Mouse (Mus musculus) gastrocnemius, postnatal 36 days (tissue): ENCODE data around the gene Zfp507. TPM values are rescaled to one million over a fixed set of nuclear protein-coding genes. Genes with fewer than 3 reads are reported as not detected.
A peak's percentile ranks its signal among the peaks of the same experiment; 100 is the strongest.

Source experiments
- DNase-seq, 2 experiments: peaks; one replicate each; pipeline ENCODE4 v3.0.0; 2022
- intact Hi-C: fragments of 180-260 bp; cut with DNase I; formaldehyde crosslinking; loops from one replicate; pipeline ENCODE4 v1.15.1; 2025
- total RNA-seq, 2 experiments: library from RNA; stranded (reverse); gene quantifications; 2 replicates each; pipeline ENCODE4 v1.2.3; 2021

The Zfp507 gene
- total RNA-seq, 2 experiments from 2014 or later = 13.7 to 15.4 TPM

DNA sequence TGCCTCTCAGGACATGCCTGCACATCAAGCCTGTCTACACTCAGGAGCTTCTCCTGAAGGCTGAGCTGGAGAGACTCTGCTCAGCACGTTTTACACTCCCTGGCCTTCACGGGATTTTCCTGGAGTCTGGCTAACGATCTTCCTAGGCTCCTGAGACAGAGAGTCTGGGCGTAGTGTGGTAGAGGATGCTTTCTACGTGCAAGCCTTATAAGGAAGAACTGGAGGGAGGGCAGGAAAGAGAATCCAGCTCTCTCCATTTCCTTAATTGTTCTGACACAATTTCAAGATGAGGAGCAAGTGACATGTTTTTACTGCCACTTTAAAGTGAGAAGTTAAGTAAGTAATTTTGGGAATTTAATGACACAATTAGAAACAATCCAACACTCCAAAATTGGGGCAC lies 60.9 kb downstream of the Zfp507 start:
- intact Hi-C loops = no loop called here
- no peak for DNase-seq

DNA sequence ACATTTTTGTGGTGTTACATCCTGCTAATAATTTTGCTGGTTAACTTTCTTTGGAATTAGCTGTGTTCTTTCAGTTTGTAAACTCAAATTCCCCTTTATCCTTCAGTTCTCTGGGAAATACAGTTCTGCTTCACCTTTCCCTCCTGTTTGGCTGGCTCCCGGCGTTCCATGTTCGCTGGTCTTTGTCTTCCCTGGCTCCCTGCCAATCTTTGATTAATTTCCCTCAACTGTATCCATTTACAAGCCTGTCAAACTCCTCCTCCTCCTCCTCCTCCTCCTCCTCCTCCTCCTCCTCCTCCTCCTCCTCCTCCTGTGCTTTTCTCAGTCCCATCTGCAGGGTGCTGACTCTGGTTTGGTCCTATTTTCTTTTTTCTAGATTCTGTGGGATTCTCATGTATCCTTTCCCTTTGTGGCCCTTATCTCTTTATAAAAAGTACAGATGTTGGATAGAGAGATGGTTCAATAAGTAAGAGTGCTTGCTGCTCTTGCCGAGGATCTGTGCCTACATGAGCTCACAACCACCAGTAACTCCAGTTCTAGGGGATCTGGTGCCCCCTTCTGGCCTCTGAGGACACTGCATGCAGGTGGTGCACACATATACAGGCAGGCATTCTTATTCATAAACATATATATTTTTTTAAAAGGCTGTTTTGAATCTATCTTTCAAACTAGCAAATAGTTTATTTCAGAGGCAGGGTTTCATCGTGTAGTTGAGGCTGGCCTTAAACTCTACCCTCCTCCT lies 62.1 kb downstream of the Zfp507 start:
- peak; percentile 28 to 40 for DNase-seq
- intact Hi-C loops = no loop called here

- DNase-seq = no peak
- intact Hi-C loops = no loop called here
These were observed 63.9 kb downstream of the Zfp507 start for GRCm38 (mm10) chr7:35738871-35739270.

DNA sequence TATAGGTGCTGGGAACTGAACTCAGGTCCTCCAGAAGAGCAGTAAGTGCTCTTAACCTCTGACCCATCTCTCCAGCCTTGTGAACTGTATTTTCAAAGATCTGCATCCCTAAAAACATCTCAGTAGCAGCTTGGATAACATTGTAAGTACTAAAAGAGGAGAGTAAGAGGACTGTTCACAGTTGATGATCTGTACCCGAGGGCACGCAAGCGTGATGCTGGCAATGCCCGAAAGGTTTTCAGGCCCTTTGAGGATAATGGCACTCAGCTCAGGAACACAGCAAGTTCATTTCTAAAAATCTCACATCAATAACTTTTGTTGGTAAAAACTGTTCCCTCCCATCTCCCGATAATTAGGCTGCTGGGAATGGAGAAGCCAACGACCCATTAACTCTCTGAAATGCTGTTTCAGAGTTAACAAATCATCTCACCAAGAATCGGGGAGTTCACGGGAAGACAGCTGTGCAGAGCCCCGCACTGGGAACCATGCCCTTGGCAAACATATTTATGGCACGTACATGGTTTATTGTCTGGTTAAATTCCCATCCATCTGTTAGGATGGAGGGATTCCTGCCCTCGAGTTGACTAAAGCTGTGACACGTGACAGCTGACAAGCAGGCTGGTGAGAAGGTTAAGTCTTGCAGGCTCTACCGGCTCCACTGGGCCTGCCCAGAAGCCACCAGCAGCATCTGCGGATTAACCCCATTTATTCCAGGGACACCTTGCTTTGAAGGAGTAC lies 69.3 kb downstream of the Zfp507 start:
- DNase-seq = no peak
- intact Hi-C loops = loop anchor here (5.0 kb wide), 1 partner anchor 41 kb away; no protein-coding TSS in a partner anchor

DNA sequence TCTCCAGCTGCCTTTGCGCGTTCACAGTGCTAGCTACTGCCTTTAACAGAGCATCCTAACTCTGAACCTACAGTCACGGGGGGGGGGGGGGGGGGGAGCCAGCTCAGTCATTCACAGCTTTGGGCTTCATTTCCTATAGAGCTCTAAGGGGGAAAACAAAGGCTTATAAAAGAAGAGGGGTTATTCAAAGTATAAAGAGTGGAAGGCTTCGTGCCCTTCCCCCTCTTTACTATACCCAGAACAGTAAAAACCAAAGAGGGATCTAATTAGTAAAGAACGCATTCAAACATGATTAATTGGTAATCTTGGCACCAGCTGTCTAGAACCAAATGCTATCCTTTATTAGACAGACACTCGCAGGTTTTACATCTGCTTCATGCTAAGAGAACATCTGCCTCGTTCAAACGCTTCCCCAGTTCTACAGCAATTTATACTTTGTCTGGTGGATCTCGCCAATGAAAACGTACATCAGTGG lies 70.2 kb downstream of the Zfp507 start:
- no peak for DNase-seq
- intact Hi-C loops = loop anchor here (5.0 kb wide), 1 partner anchor 40 kb away; no protein-coding TSS in a partner anchor

DNA sequence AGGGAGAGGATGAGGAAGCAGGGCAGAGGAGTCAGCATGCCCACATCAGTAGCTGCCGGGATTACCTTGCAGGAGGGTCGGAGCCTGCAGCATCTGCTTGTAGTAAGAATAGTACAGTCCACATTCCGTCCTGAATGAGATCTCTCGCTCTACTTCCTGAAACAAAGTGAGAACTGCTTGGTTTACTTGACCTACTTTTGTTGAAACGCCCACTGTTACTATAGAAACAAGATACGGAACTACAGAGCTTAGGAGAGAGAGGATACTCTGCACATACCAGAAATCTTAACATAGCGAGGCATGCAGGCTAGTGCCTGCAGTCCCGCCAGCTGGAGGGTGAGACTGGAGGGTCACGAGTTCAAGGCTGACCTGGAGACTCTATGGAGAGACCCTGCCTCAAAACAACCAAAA lies 73.2 kb downstream of the Zfp507 start:
- intact Hi-C loops = loop anchor here (5.0 kb wide), 1 partner anchor 37 kb away; no protein-coding TSS in a partner anchor

DNA sequence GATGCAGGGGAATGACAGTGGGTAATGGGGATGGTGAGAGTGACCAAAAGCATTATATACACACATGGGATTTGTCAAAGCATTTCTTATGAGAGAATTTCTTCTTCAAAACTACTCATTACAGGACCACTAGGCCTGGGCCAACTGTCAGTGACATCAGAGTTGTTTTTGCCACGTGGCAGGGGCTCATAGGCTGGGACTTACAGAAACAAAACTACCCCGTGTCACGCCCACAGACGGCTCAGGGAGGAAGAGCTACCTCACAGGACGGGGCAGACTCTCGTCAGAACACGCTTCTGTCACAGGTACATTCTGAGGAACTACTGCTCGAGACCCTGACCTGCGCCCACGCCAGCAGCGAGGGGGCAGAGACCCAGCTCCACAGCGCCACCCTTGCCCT lies 74.4 kb downstream of the Zfp507 start:
- intact Hi-C loops = no loop called here
- no peak for DNase-seq

More for the DNA sequence above, 73.2 kb downstream of the Zfp507 start:
- DNase-seq = no peak

- DNase-seq = no peak
- intact Hi-C loops = no loop called here
These were observed 79.8 kb downstream of the Zfp507 start for GRCm38 (mm10) chr7:35723035-35723434.

Other genes starting within 250 kb of the Zfp507 start
- 10 to 100 TPM; 39.5 to 40.8 TPM for gene Nudt19, start 246.7 kb downstream of the Zfp507 start, total RNA-seq
- under 1 TPM in 1 of 2 experiments, not detected in 1; 0.05 TPM for gene Rgs9bp, start 217.4 kb downstream of the Zfp507 start, total RNA-seq
- gene Ankrd27, start 216.8 kb downstream of the Zfp507 start, total RNA-seq = 10 to 100 TPM in 1 of 2 experiments, 1 to 10 TPM in 1; 7.4 to 10.6 TPM
- 100 to 1,000 TPM; 102 to 126 TPM for gene Pdcd5, start 155.5 kb downstream of the Zfp507 start, total RNA-seq
- gene Dpy19l3, start 48.5 kb downstream of the Zfp507 start, total RNA-seq = 1 to 10 TPM; 3.3 to 3.7 TPM